16 mouse cellular contexts compared by ENCODE assay signal in genomic region chr3:123101761-123102160, GRCm38 (mm10).
"Had no signal": no experiment of that assay in that cellular context is flagged by ENCODE, and none has a peak within 500 bp of the region (broad histone marks: within the 10 kb centered on the region; RNA-seq: fewer than 3 reads in every experiment).

No protein-coding gene starts in this region.

- DNase-seq: lung, adult 2 months; lung, postnatal 14 days; lung, postnatal 36 days; right cerebral cortex, postnatal 14 days; thymus, adult 18-20 months; thymus, postnatal 14 days; thymus, postnatal 36 days had no signal

- H3K9me3 ChIP-seq: lung, embryonic 15.5 days; megakaryocyte, embryonic 14.5 days; midbrain, embryonic 13.5 days; midbrain, embryonic 15.5 days; neural tube, embryonic 12.5 days; stomach, embryonic 15.5 days had no signal

- ATAC-seq: lung, postnatal 0 days; midbrain, embryonic 13.5 days; midbrain, embryonic 15.5 days had no signal

- H3K4me2 ChIP-seq: lung, embryonic 15.5 days; midbrain, embryonic 11.5 days; midbrain, embryonic 13.5 days; midbrain, embryonic 15.5 days; neural tube, embryonic 12.5 days; stomach, embryonic 15.5 days had no signal

- H3K4me1 ChIP-seq: megakaryocyte, embryonic 14.5 days; midbrain, embryonic 13.5 days; midbrain, embryonic 15.5 days; neural tube, embryonic 12.5 days; stomach, embryonic 15.5 days had no signal

- H3K27me3 ChIP-seq: lung, embryonic 15.5 days; midbrain, embryonic 13.5 days; midbrain, embryonic 15.5 days; neural tube, embryonic 12.5 days; stomach, embryonic 15.5 days had no signal

- H3K36me3 ChIP-seq: lung, embryonic 15.5 days; midbrain, embryonic 13.5 days; midbrain, embryonic 15.5 days; neural tube, embryonic 12.5 days; stomach, embryonic 15.5 days had no signal

- H3K27ac ChIP-seq: lung, embryonic 15.5 days; macrophage; midbrain, embryonic 13.5 days; midbrain, embryonic 15.5 days; neural tube, embryonic 12.5 days; stomach, embryonic 15.5 days had no signal

- H3K4me3 ChIP-seq: lung, embryonic 15.5 days; megakaryocyte, embryonic 14.5 days; midbrain, embryonic 13.5 days; midbrain, embryonic 15.5 days; neural tube, embryonic 12.5 days; stomach, embryonic 15.5 days had no signal

- H3K9ac ChIP-seq: lung, embryonic 15.5 days; midbrain, embryonic 13.5 days; midbrain, embryonic 15.5 days; neural tube, embryonic 12.5 days; stomach, embryonic 15.5 days had no signal
